20 mouse cellular contexts compared by ENCODE assay signal in genomic region chr3:102083589-102084230, GRCm38 (mm10). TPM values are rescaled to one million over a fixed set of nuclear protein-coding genes. Genes with fewer than 3 reads are reported as not detected.
A peak's percentile ranks its signal among the peaks of the same experiment; 100 is the strongest.
DNase-seq lines count a peak whose midpoint lies in the region; ATAC-seq lines count a peak whose summit lies in the region.
"Had no signal": no experiment of that assay in that cellular context is flagged by ENCODE, and none has a peak within 500 bp of the region (broad histone marks: within the 10 kb centered on the region; RNA-seq: fewer than 3 reads in every experiment).

No protein-coding gene starts in this region.

- H3K9me3 ChIP-seq in heart, embryonic 12.5 days (replicated peaks), result no peaks in the 10 kb centered on the region
- H3K9me3 ChIP-seq in kidney, embryonic 15.5 days (replicated peaks), result no peaks in the 10 kb centered on the region
- H3K9me3 ChIP-seq in midbrain, embryonic 13.5 days, result no peaks in the 10 kb centered on the region
- H3K9me3 ChIP-seq in midbrain, embryonic 14.5 days (ENCODE audit: control insufficient read depth, low read length), result no peaks in the 10 kb centered on the region
- H3K9me3 ChIP-seq: forebrain, embryonic 15.5 days; hindbrain, embryonic 13.5 days; limb, embryonic 15.5 days; liver, embryonic 15.5 days had no signal

- H3K27ac ChIP-seq in heart, embryonic 12.5 days (ENCODE audit: poor library complexity, severe bottlenecking), result no peak overlapping the region; the same call in 1 of the 2 replicates
- no peak overlapping the region for H3K27ac ChIP-seq in kidney, embryonic 15.5 days
- no peak overlapping the region for H3K27ac ChIP-seq in midbrain, embryonic 13.5 days
- H3K27ac ChIP-seq in midbrain, embryonic 14.5 days (replicated peaks; ENCODE audit: low read depth, low read length), result no peak overlapping the region
- H3K27ac ChIP-seq: forebrain, embryonic 15.5 days; hindbrain, embryonic 13.5 days; limb, embryonic 15.5 days; liver, embryonic 15.5 days had no signal

- H3K4me2 ChIP-seq in heart, embryonic 12.5 days, result peak overlapping the region; percentile 17; the same call in 1 of the 2 replicates
- no peak overlapping the region for H3K4me2 ChIP-seq in kidney, embryonic 15.5 days
- no peak overlapping the region for H3K4me2 ChIP-seq in midbrain, embryonic 13.5 days (replicated peaks)
- H3K4me2 ChIP-seq in midbrain, embryonic 14.5 days (ENCODE audit: low read length), result no peak overlapping the region
- H3K4me2 ChIP-seq: forebrain, embryonic 15.5 days; hindbrain, embryonic 13.5 days; limb, embryonic 15.5 days; liver, embryonic 15.5 days had no signal

- peak; percentile 17; the same call in 1 of the 2 replicates for ATAC-seq in heart, embryonic 12.5 days (ENCODE audit: insufficient number of reproducible peaks, low FRiP score)
- ATAC-seq in kidney, embryonic 15.5 days (replicated peaks; ENCODE audit: low FRiP score), result 0 out of 2 replicates have a peak, but pooled peaks have one; percentile 44
- no peak for ATAC-seq in midbrain, embryonic 13.5 days
- ATAC-seq in midbrain, embryonic 14.5 days (ENCODE audit: low FRiP score, low TSS enrichment), result no peak
- ATAC-seq: forebrain, embryonic 15.5 days had no signal

- WGBS in heart, embryonic 12.5 days, result 18% methylated on average over 13 of the region's 13 CpGs
- WGBS in kidney, embryonic 15.5 days, result 41% methylated on average over 13 of the region's 13 CpGs
- 14% methylated on average over 13 of the region's 13 CpGs for whole genome bisulfite sequencing in midbrain, embryonic 13.5 days
- 17% methylated on average over 13 of the region's 13 CpGs for WGBS in midbrain, embryonic 14.5 days

- H3K4me3 ChIP-seq in heart, embryonic 12.5 days, result no peak overlapping the region
- no peak overlapping the region for H3K4me3 ChIP-seq in kidney, embryonic 15.5 days (replicated peaks)
- no peak overlapping the region for H3K4me3 ChIP-seq in midbrain, embryonic 13.5 days (replicated peaks)
- H3K4me3 ChIP-seq in midbrain, embryonic 14.5 days (replicated peaks; ENCODE audit: low read depth, low read length), result no peak overlapping the region
- H3K4me3 ChIP-seq: forebrain, embryonic 15.5 days; hindbrain, embryonic 13.5 days; limb, embryonic 15.5 days; liver, embryonic 15.5 days had no signal

- H3K4me1 ChIP-seq in heart, embryonic 12.5 days (replicated peaks), result peaks cover 53% of the 10 kb centered on the region
- no peaks in the 10 kb centered on the region for H3K4me1 ChIP-seq in kidney, embryonic 15.5 days
- H3K4me1 ChIP-seq in midbrain, embryonic 13.5 days (replicated peaks), result peaks cover 10% of the 10 kb centered on the region; the same call in 1 of the 2 replicates
- peaks cover 7% of the 10 kb centered on the region; the same call in 1 of the 2 replicates for H3K4me1 ChIP-seq in midbrain, embryonic 14.5 days (ENCODE audit: control insufficient read depth, insufficient read depth, low read length)
- H3K4me1 ChIP-seq: forebrain, embryonic 15.5 days; liver, embryonic 15.5 days had no signal

- H3K27me3 ChIP-seq in heart, embryonic 12.5 days (replicated peaks), result no peaks in the 10 kb centered on the region
- 0 out of 2 replicates have a peak, but pooled peaks cover 9% of the 10 kb centered on the region for H3K27me3 ChIP-seq in kidney, embryonic 15.5 days
- H3K27me3 ChIP-seq in midbrain, embryonic 13.5 days, result peaks cover 30% of the 10 kb centered on the region
- H3K27me3 ChIP-seq in midbrain, embryonic 14.5 days (ENCODE audit: control insufficient read depth, insufficient read depth, low read length), result 0 out of 2 replicates have a peak, but pooled peaks cover 9% of the 10 kb centered on the region
- H3K27me3 ChIP-seq: forebrain, embryonic 15.5 days had no signal

- H3K9ac ChIP-seq in heart, embryonic 12.5 days, result no peak overlapping the region
- no peak overlapping the region for H3K9ac ChIP-seq in kidney, embryonic 15.5 days
- H3K9ac ChIP-seq in midbrain, embryonic 13.5 days (replicated peaks), result peak overlapping the region; percentile 19; the same call in 1 of the 2 replicates
- no peak overlapping the region for H3K9ac ChIP-seq in midbrain, embryonic 14.5 days (replicated peaks; ENCODE audit: low read length)
- H3K9ac ChIP-seq: forebrain, embryonic 15.5 days; hindbrain, embryonic 13.5 days; limb, embryonic 15.5 days; liver, embryonic 15.5 days had no signal

- DNase-seq in heart, postnatal 25 days (ENCODE audit: low spot score), result no peak
- DNase-seq in kidney, postnatal 10 days, result no peak
- DNase-seq in midbrain, embryonic 14.5 days, result no peak
- DNase-seq in ZHBTc4 (ENCODE audit: low read depth, low spot score), result peak; percentile 95
- no peak for DNase-seq in layer of hippocampus, postnatal 36 days
- DNase-seq: adrenal gland, postnatal 36 days; cerebellum, adult 9-10 months; kidney, adult 11 months; left cerebral cortex, postnatal 4 days; lung, postnatal 10 days; right cerebral cortex, postnatal 14 days had no signal

- intact Hi-C loops in heart, postnatal 25 days (cut with DNase I), result loop anchor here (5.0 kb wide), 1 partner anchor 39 kb away; no protein-coding TSS in a partner anchor

- H3K36me3 ChIP-seq in heart, embryonic 12.5 days, result no peaks in the 10 kb centered on the region
- no peaks in the 10 kb centered on the region for H3K36me3 ChIP-seq in kidney, embryonic 15.5 days
- no peaks in the 10 kb centered on the region for H3K36me3 ChIP-seq in midbrain, embryonic 13.5 days
- H3K36me3 ChIP-seq in midbrain, embryonic 14.5 days (ENCODE audit: control insufficient read depth, insufficient read depth, low read length), result no peaks in the 10 kb centered on the region
- H3K36me3 ChIP-seq: forebrain, embryonic 15.5 days; hindbrain, embryonic 13.5 days; limb, embryonic 15.5 days; liver, embryonic 15.5 days had no signal

RNA-seq across cellular contexts. Expression of gene Casq2, which starts 2.5 kb away (rescaled TPM):
- polyA plus RNA-seq in heart, embryonic 12.5 days (2016; fragmentation: Nextera tagmentation; extraction: Ambion mirVana), result 105 and 108 TPM in 2 replicates
- 1,000 to 10,000 TPM; 1,096 to 1,107 TPM for total RNA-seq in heart, postnatal 25 days (2021)
- polyA plus RNA-seq in kidney, embryonic 15.5 days (2015; fragmentation: Nextera tagmentation; extraction: Ambion mirVana), result 6.6 and 11.1 TPM in 2 replicates
- 0.19 and 0.31 TPM in 2 replicates for polyA plus RNA-seq in midbrain, embryonic 13.5 days (2015; fragmentation: Nextera tagmentation; extraction: Ambion mirVana)
- polyA plus RNA-seq in midbrain, embryonic 14.5 days (2014; fragmentation: Nextera tagmentation; extraction: Ambion mirVana), result 0.16 and 0.26 TPM in 2 replicates
- total RNA-seq in layer of hippocampus, postnatal 36 days (2021), result 1 to 10 TPM in 1 of 2 experiments, under 1 TPM in 1; 0.77 to 2.3 TPM
- total RNA-seq: common myeloid progenitor, adult 5-6 weeks; megakaryocyte, adult 5-6 weeks had no signal

Comparison
In these comparisons a context has a peak if more than half of its experiments do, and no peak if none do; other contexts are left out.
1. ATAC-seq: peak in heart, embryonic 12.5 days (single experiment) and kidney, embryonic 15.5 days (single experiment); none in midbrain, embryonic 13.5 days (single experiment) and midbrain, embryonic 14.5 days (single experiment).